Mouse (Mus musculus) embryonic facial prominence, embryonic 12.5 days (tissue): ENCODE data around the gene Hgf. TPM values are rescaled to one million over a fixed set of nuclear protein-coding genes. Genes with fewer than 3 reads are reported as not detected.

ENCODE experiments used
- ATAC-seq: fragments of 200-750 bp; cut with Nextera tagmentation; 2 replicates; pipeline ENCODE4 v1.8.0; 2017; ENCODE audit not compliant: insufficient number of reproducible peaks, insufficient read depth, low FRiP score, low TSS enrichment
- H3K27ac ChIP-seq: fragments of 300-500 bp; sonication (generic); 2 replicates; pipeline ENCODE4 v1.5.1; 2016; ENCODE audit warnings: mild to moderate bottlenecking
- H3K27me3 ChIP-seq: fragments of 300-500 bp; sonication (generic); 2 replicates; pipeline ENCODE4 v1.6.1; 2016; ENCODE audit warnings: mild to moderate bottlenecking, moderate library complexity
- H3K36me3 ChIP-seq: fragments of 300-500 bp; sonication (generic); 2 replicates; pipeline ENCODE4 v1.6.1; 2016; ENCODE audit warnings: mild to moderate bottlenecking
- H3K4me1 ChIP-seq: fragments of 300-500 bp; sonication (generic); 2 replicates; pipeline ENCODE4 v1.6.1; 2016
- H3K4me2 ChIP-seq: fragments of 300-500 bp; sonication (generic); replicated peaks from 2 replicates; pipeline ENCODE4 v1.6.1; 2016; ENCODE audit warnings: mild to moderate bottlenecking, moderate library complexity
- H3K4me3 ChIP-seq: fragments of 300-500 bp; sonication (generic); 2 replicates; pipeline ENCODE4 v1.5.1; 2016; ENCODE audit warnings: mild to moderate bottlenecking
- H3K9ac ChIP-seq: fragments of 300-500 bp; sonication (generic); 2 replicates; pipeline ENCODE4 v1.6.1; 2016; ENCODE audit warnings: mild to moderate bottlenecking, moderate library complexity
- H3K9me3 ChIP-seq: fragments of 300-500 bp; sonication (generic); 2 replicates; pipeline ENCODE4 v1.6.1; 2016; ENCODE audit warnings: mild to moderate bottlenecking, moderate library complexity
- WGBS: fragments of 180-500 bp; shearing (Covaris S2); methylation state at CpG from one replicate; pipeline ENCODE4 v1.1.7; 2016; 5-methylcytosine and 5-hydroxymethylcytosine counted together
- polyA plus RNA-seq: library from polyadenylated mRNA; unstranded; fragments of >200 nt; fragmentation: Nextera tagmentation; extraction: Ambion mirVana; gene quantifications from 2 replicates; pipeline ENCODE4 v1.2.1, GENCODE M21; 2016

Hgf gene
- polyA plus RNA-seq: 4.6 and 5.5 TPM in 2 replicates

DNA sequence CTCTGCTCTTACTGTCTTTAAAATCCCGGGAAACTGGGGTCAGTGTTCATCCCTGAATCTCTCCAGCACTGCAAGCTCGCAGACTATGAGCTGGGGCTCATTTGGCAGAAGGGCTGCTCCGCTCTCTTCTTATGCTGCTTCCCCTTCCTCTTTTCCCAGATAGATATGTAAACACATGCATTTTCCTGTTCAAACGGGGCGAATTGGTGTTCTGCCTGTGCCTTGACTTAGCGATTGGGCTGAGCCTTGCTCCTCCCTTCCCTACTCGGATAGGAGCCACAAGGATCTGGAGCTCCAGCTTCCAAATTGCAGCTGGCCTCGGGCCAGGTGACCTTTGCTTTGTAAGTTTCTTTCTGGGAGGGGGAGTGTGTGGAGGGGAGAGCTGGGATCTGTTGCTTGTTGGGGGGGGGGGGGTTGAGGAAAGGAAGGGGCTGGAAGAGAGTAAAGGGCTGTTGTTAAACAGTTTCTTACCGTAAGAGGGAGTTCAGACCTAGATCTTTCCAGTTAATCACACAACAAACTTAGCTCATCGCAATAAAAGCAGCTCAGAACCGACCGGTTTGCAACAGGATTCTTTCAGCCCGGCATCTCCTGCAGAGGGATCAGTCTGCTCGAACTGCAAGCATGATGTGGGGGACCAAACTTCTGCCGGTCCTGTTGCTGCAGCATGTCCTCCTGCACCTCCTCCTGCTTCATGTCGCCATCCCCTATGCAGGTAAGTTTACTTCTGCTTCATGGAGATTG lies at the start of gene Hgf:
Gene Hgf (plus strand): TSS at position 192 of the 744 bp plus-strand sequence.
- Histone ChIP-seq H3K4me3 (peak within 1 kb of the TSS; percentile 29), H3K4me2 (peak within 1 kb of the TSS; percentile 54), H3K27ac (peak within 1 kb of the TSS; percentile 61; the same call in 1 of the 2 replicates), H3K27me3 (no peaks in the 10 kb centered on the region), H3K36me3 (no peaks in the 10 kb centered on the region), H3K9ac (peak within 1 kb of the TSS; percentile 11; the same call in 1 of the 2 replicates), H3K9me3 (no peaks in the 10 kb centered on the region), H3K4me1 (peaks cover 5% of the 10 kb centered on the region)
- ATAC-seq: peak; percentile 74
- 3% methylated on average over 16 of the region's 16 CpGs for WGBS

- no peak overlapping the region for H3K4me3 ChIP-seq
- H3K4me1 ChIP-seq: no peaks in the 10 kb centered on the region
- 69% methylated on average over 4 of the region's 4 CpGs for WGBS
- H3K27ac ChIP-seq: no peak overlapping the region
- no peaks in the 10 kb centered on the region for H3K27me3 ChIP-seq
- no peaks in the 10 kb centered on the region for H3K36me3 ChIP-seq
- H3K4me2 ChIP-seq: no peak overlapping the region
- H3K9ac ChIP-seq: no peak overlapping the region
- H3K9me3 ChIP-seq: no peaks in the 10 kb centered on the region
- no peak for ATAC-seq
These were observed 46.5 kb upstream of the Hgf start for GRCm38 (mm10) chr5:16506702-16507350.

DNA sequence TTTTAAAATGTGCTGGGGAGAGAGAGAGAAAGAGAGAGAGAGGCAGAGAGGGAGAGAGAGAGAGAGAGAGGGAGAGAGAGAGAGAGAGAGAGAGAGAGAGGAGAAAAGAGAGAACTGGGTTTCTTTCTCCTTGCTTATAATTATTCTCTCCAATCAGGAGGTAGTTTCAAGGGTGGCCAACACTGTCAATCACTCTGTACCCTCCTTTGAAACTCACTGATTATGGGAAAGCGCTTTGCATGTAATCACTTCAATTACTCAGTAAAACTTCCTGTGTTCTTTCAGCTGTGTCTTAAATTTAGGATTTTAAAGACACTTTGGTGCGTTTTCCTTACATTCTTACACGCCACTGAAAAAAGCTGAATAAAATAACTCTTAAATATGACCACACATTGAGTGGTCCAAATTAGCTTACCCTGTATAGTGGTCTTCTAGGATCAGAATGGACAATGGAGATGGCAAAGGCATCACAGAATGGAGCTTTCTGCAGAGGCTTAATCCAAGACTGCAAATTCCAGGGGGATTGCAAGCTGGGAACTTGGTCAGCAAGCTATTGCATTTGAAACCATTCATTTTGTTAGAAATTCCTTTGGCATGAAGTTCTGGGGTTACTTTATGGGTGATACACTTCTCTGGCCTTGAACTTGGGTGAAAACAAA lies 21.5 kb upstream of the Hgf start:
- Histone ChIP-seq H3K27ac (no peak overlapping the region), H3K36me3 (no peaks in the 10 kb centered on the region), H3K27me3 (no peaks in the 10 kb centered on the region), H3K4me2 (no peak overlapping the region), H3K4me1 (no peaks in the 10 kb centered on the region), H3K9me3 (no peaks in the 10 kb centered on the region), H3K9ac (no peak overlapping the region), H3K4me3 (no peak overlapping the region)
- no peak for ATAC-seq
- 64% methylated on average over 3 of the region's 3 CpGs for WGBS

DNA sequence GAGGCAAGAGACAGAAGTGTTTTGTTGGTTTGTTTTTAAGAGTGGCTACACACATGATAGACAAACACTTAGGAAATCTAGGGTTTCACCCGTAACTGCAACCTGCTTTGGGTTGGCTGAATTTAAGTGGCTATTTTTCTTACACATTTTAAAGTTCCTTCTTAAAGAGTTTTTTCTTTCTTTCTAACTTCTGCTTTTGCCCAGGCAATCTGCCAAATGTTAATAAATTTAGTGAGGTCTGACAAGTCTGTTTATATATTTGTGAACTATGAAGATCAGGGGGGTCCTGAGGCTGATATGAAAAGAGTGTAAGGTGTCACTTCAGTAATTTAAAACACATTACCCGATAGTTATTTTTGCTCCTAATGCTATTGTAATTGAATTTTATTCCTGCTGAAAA lies 15.2 kb upstream of the Hgf start:
- Histone ChIP-seq H3K9ac (no peak overlapping the region), H3K36me3 (no peaks in the 10 kb centered on the region)
- 53% methylated on average over 2 of the region's 2 CpGs for WGBS

GRCm38 (mm10) chr5:16541561-16542116 lies 11.7 kb upstream of the Hgf start:
- no peak overlapping the region for H3K4me2 ChIP-seq
- no peaks in the 10 kb centered on the region for H3K36me3 ChIP-seq
- no peaks in the 10 kb centered on the region for H3K9me3 ChIP-seq
- H3K4me3 ChIP-seq: no peak overlapping the region
- no peak overlapping the region for H3K9ac ChIP-seq
- no peaks in the 10 kb centered on the region for H3K27me3 ChIP-seq
- H3K4me1 ChIP-seq: no peaks in the 10 kb centered on the region
- H3K27ac ChIP-seq: no peak overlapping the region
- WGBS: 27% methylated on average over 2 of the region's 2 CpGs
- no peak for ATAC-seq

More for the DNA sequence above, 15.2 kb upstream of the Hgf start:
- no peak for ATAC-seq
- H3K4me1 ChIP-seq: no peaks in the 10 kb centered on the region
- H3K27me3 ChIP-seq: no peaks in the 10 kb centered on the region
- no peak overlapping the region for H3K4me3 ChIP-seq
- no peak overlapping the region for H3K4me2 ChIP-seq
- no peaks in the 10 kb centered on the region for H3K9me3 ChIP-seq
- no peak overlapping the region for H3K27ac ChIP-seq

DNA sequence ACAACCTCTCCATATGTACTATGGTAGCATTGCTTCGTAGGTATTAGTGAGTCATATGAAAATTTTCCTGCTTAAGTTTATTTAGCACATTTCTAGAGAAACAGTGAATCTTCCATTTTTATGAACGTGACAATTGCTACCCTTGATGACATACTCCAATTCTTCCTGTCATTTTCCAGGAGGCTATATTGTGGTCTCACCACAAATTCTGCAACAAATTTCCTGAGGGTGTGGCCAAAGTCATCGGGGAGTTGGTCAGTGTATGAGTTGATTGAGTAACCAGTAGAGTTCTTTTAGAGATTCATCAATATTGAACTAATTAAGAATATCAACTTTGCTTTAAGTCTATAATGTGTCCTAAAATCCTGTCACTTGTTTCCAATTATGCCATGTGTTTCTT lies 5.8 kb upstream of the Hgf start:
- 72% methylated on average over 3 of the region's 3 CpGs for WGBS
- Histone ChIP-seq H3K27me3 (no peaks in the 10 kb centered on the region), H3K27ac (no peak overlapping the region), H3K9ac (no peak overlapping the region), H3K36me3 (no peaks in the 10 kb centered on the region), H3K4me3 (no peak overlapping the region), H3K4me2 (no peak overlapping the region), H3K9me3 (no peaks in the 10 kb centered on the region), H3K4me1 (no peaks in the 10 kb centered on the region)
- no peak for ATAC-seq

GRCm38 (mm10) chr5:16552647-16553046 lies 648 bp upstream of the Hgf start:
- no peaks in the 10 kb centered on the region for H3K9me3 ChIP-seq
- WGBS: 59% methylated on average over 4 of the region's 4 CpGs
- H3K9ac ChIP-seq: no peak overlapping the region
- H3K27ac ChIP-seq: no peak overlapping the region
- H3K4me1 ChIP-seq: peaks cover 5% of the 10 kb centered on the region
- no peak for ATAC-seq
- no peaks in the 10 kb centered on the region for H3K36me3 ChIP-seq
- H3K4me2 ChIP-seq: no peak overlapping the region
- no peak overlapping the region for H3K4me3 ChIP-seq
- no peaks in the 10 kb centered on the region for H3K27me3 ChIP-seq

DNA sequence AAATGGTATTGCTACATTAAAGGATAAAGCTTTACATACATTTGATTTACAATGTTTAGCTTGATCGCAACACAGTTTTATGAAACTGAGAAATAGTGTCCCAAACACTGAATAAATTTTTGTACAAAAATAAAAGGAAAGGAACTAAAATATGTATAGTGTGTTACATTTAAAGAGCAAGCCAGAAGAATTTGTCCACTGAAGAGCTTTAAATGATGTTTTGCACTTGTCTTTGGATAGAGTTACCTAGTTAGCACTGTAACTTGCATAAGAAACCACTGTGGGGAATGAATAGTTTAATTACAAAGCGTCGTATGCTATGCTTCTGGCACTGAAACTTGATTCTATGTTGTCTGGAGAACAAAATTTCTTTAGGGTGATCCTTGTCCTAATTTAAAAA lies 7.0 kb downstream of the Hgf start:
- Histone ChIP-seq H3K9ac (no peak overlapping the region), H3K27me3 (no peaks in the 10 kb centered on the region), H3K27ac (no peak overlapping the region), H3K36me3 (no peaks in the 10 kb centered on the region), H3K4me2 (no peak overlapping the region), H3K4me3 (no peak overlapping the region), H3K4me1 (no peaks in the 10 kb centered on the region), H3K9me3 (no peaks in the 10 kb centered on the region)
- WGBS: 76% methylated on average over 3 of the region's 3 CpGs
- no peak for ATAC-seq

GRCm38 (mm10) chr5:16568997-16569396 lies 15.7 kb downstream of the Hgf start:
- no peaks in the 10 kb centered on the region for H3K36me3 ChIP-seq
- 75% methylated on average over 4 of the region's 4 CpGs for WGBS
- no peaks in the 10 kb centered on the region for H3K27me3 ChIP-seq
- no peaks in the 10 kb centered on the region for H3K9me3 ChIP-seq
- no peak overlapping the region for H3K27ac ChIP-seq
- no peaks in the 10 kb centered on the region for H3K4me1 ChIP-seq
- H3K9ac ChIP-seq: no peak overlapping the region
- no peak overlapping the region for H3K4me2 ChIP-seq
- no peak for ATAC-seq
- no peak overlapping the region for H3K4me3 ChIP-seq

- no peaks in the 10 kb centered on the region for H3K4me1 ChIP-seq
- no peak for ATAC-seq
These were observed 24.8 kb downstream of the Hgf start for GRCm38 (mm10) chr5:16577882-16578742.

DNA sequence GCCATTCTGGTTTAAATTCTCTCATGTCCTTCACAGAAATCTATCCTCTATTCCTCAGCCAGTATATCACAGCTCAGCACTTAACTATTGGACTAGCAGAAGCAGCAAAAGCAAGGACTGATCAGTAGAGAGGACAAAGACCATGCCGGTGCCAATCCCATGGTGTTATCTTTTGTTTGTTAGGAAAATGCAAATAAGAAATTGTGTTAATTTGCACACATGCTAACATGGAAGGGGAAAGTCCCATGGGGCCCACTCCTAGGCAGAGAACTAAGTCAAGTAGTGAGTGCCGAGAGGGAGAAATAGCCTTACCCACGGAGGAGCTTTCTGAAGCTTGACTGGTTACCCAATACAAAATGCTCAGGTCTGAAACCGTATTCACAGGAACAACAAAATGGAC lies 42.4 kb downstream of the Hgf start:
- H3K4me3 ChIP-seq: no peak overlapping the region
- H3K9me3 ChIP-seq: no peaks in the 10 kb centered on the region
- no peak for ATAC-seq
- no peak overlapping the region for H3K27ac ChIP-seq
- no peak overlapping the region for H3K4me2 ChIP-seq
- H3K4me1 ChIP-seq: no peaks in the 10 kb centered on the region
- WGBS: 82% methylated on average over 4 of the region's 4 CpGs
- H3K36me3 ChIP-seq: no peaks in the 10 kb centered on the region
- H3K27me3 ChIP-seq: no peaks in the 10 kb centered on the region
- H3K9ac ChIP-seq: no peak overlapping the region

More at GRCm38 (mm10) chr5:16577882-16578742, 24.8 kb downstream of the Hgf start:
- no peaks in the 10 kb centered on the region for H3K27me3 ChIP-seq
- no peak overlapping the region for H3K27ac ChIP-seq
- H3K4me3 ChIP-seq: no peak overlapping the region
- no peak overlapping the region for H3K4me2 ChIP-seq
- 54% methylated on average over 14 of the region's 14 CpGs for WGBS
- H3K9me3 ChIP-seq: no peaks in the 10 kb centered on the region
- H3K36me3 ChIP-seq: no peaks in the 10 kb centered on the region
- no peak overlapping the region for H3K9ac ChIP-seq
